Mouse (Mus musculus) midbrain, embryonic 16.5 days (tissue): Measurements from ENCODE around the gene Psmc6. TPM values are rescaled to one million over a fixed set of nuclear protein-coding genes. Genes with fewer than 3 reads are reported as not detected.

ENCODE experiments used
- ATAC-seq: fragments of 200-750 bp; cut with Nextera tagmentation; 2 replicates; pipeline ENCODE4 v1.8.0; 2017; ENCODE audit warnings: moderate TSS enrichment
- H3K27ac ChIP-seq: fragments of 300-500 bp; sonication (generic); 2 replicates; pipeline ENCODE4 v1.5.1; 2014; ENCODE audit warnings: mild to moderate bottlenecking, low read length, mixed read lengths
- H3K27me3 ChIP-seq: fragments of 300-500 bp; sonication (generic); 2 replicates; pipeline ENCODE4 v1.6.1; 2014; ENCODE audit warnings: low read depth, low read length, mixed read lengths; ENCODE audit not compliant: control insufficient read depth, insufficient read depth
- H3K36me3 ChIP-seq: fragments of 300-500 bp; sonication (generic); 2 replicates; pipeline ENCODE4 v1.6.1; 2014; ENCODE audit warnings: mild to moderate bottlenecking, low read length, moderate library complexity, mixed read lengths; ENCODE audit not compliant: control insufficient read depth, insufficient read depth
- H3K4me1 ChIP-seq: fragments of 300-500 bp; sonication (generic); 2 replicates; pipeline ENCODE4 v1.6.1; 2014; ENCODE audit warnings: mild to moderate bottlenecking, low read length, mixed read lengths; ENCODE audit not compliant: control insufficient read depth, insufficient read depth
- H3K4me2 ChIP-seq: fragments of 300-500 bp; sonication (generic); 2 replicates; pipeline ENCODE4 v1.6.1; 2014; ENCODE audit warnings: mild to moderate bottlenecking, low read length, mixed read lengths
- H3K4me3 ChIP-seq: fragments of 300-500 bp; sonication (generic); 2 replicates; pipeline ENCODE4 v1.5.1; 2014; ENCODE audit warnings: low read depth, mild to moderate bottlenecking, low read length, moderate library complexity, mixed read lengths
- H3K9ac ChIP-seq: fragments of 300-500 bp; sonication (generic); 2 replicates; pipeline ENCODE4 v1.6.1; 2014; ENCODE audit warnings: low read depth, low read length, mixed read lengths
- H3K9me3 ChIP-seq: fragments of 300-500 bp; sonication (generic); replicated peaks from 2 replicates; pipeline ENCODE4 v1.6.1; 2014; ENCODE audit warnings: mild to moderate bottlenecking, low read length, mixed read lengths; ENCODE audit not compliant: control insufficient read depth, poor library complexity, severe bottlenecking
- WGBS: fragments of 180-500 bp; shearing (Covaris S2); extraction: QIAGEN DNeasy Blood & Tissue Kit; methylation state at CpG from one replicate; pipeline ENCODE4 v1.1.7; 2014; 5-methylcytosine and 5-hydroxymethylcytosine counted together
- polyA plus RNA-seq: library from polyadenylated mRNA; unstranded; fragments of >200 nt; fragmentation: Nextera tagmentation; extraction: Ambion mirVana; gene quantifications from 2 replicates; pipeline ENCODE4 v1.2.1, GENCODE M21; 2015

Psmc6 gene
- polyA plus RNA-seq, 1 experiment from 2014 or later, result 153 TPM

DNA sequence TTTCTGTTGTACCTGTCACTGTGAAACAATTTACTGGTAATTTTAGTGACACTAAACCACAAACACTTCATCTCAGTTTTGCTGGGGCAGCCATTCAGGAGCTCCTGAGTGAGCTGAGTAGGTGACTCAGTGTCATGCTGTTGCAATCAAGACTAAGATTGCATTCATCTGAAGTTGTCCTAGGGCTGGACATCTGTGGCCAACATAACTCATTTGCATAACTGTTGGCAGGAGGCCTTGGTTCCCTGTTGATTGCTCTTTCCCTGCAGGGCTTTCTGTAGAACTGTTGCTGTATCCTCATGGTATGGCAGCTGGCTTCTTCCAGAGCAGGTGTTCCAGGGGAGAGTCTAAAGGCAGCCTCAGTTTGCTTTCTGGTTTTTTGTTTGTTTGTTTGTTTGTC, 4.1 kb upstream of the Psmc6 start:
- no peak overlapping the region for H3K4me3 ChIP-seq
- no peak overlapping the region for H3K4me2 ChIP-seq
- H3K9ac ChIP-seq, result no peak overlapping the region
- no peak overlapping the region for H3K27ac ChIP-seq
- no peaks in the 10 kb centered on the region for H3K36me3 ChIP-seq
- no peaks in the 10 kb centered on the region for H3K4me1 ChIP-seq
- no peak for ATAC-seq
- H3K27me3 ChIP-seq, result no peaks in the 10 kb centered on the region
- H3K9me3 ChIP-seq, result no peaks in the 10 kb centered on the region

DNA sequence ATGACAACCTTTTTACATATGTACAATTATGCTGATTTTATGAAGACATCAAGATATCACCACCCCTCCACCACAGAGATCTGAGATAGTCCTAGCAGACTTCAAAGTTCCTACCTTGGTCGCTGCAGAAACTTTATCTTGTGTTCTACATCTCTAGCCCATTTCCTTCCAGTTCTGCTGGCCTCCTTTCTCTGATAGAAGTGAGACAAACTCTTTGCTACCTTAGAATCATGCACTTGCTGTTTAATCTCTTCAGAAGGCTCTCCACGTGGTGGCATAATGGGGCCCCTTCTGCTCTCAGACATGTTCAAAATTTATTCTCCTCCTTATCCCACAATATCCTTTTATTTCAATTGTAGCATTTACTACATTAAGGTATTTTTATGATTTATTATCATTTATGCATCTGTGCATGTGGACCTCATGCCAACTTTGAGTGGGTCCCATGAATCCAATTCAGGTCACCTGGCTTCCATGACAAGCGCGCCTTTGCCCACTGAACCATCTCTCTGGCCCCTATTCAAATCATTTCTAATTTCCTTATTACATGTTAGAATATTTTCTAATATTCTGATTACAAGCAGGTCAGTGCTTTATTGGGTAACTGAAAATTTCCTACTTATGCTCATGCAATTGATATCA, 1.4 kb upstream of the Psmc6 start:
- H3K9me3 ChIP-seq, result no peaks in the 10 kb centered on the region
- 88% methylated on average over 4 of the region's 4 CpGs for WGBS
- no peaks in the 10 kb centered on the region for H3K27me3 ChIP-seq
- H3K4me2 ChIP-seq, result no peak overlapping the region
- H3K27ac ChIP-seq, result no peak overlapping the region
- ATAC-seq, result no peak
- H3K36me3 ChIP-seq, result peaks cover 9% of the 10 kb centered on the region
- H3K4me3 ChIP-seq, result no peak overlapping the region
- peaks cover 9% of the 10 kb centered on the region for H3K4me1 ChIP-seq
- H3K9ac ChIP-seq, result no peak overlapping the region

DNA sequence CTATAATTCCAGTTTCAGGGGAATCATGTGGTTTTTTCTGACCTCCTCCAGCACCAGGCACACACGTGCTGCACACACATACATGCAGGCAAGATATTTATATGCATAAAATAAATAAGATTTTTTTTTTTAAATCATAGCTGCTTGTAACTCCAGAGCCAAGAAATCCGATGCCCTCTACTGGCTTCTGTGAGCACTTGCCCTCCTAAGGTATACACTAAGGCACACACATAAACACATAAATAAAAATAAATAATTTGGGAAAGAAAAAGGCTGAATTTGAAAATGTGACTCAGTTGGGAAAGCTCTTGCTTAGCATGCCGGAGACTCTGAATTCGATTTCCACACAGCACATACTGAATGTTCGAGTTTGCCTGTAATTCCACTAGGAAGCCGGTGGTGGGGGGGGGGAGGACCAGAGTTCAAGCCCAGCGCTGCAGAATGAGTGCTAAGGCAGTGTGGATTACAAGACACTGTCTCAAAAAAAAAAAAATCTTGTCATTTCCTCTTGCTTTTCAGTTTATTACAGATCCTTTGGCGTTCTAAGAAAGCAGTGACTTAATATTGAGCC, 485 bp upstream of the Psmc6 start:
- Histone ChIP-seq H3K4me1 (peaks cover 9% of the 10 kb centered on the region), H3K9ac (peak overlapping the region; percentile 88), H3K4me2 (peak overlapping the region; percentile 51), H3K27ac (peak overlapping the region; percentile 63), H3K27me3 (no peaks in the 10 kb centered on the region), H3K4me3 (peak overlapping the region; percentile 98), H3K9me3 (no peaks in the 10 kb centered on the region), H3K36me3 (peaks cover 9% of the 10 kb centered on the region)
- peak; percentile 47 for ATAC-seq
- WGBS, result 13% methylated on average over 8 of the region's 8 CpGs

DNA sequence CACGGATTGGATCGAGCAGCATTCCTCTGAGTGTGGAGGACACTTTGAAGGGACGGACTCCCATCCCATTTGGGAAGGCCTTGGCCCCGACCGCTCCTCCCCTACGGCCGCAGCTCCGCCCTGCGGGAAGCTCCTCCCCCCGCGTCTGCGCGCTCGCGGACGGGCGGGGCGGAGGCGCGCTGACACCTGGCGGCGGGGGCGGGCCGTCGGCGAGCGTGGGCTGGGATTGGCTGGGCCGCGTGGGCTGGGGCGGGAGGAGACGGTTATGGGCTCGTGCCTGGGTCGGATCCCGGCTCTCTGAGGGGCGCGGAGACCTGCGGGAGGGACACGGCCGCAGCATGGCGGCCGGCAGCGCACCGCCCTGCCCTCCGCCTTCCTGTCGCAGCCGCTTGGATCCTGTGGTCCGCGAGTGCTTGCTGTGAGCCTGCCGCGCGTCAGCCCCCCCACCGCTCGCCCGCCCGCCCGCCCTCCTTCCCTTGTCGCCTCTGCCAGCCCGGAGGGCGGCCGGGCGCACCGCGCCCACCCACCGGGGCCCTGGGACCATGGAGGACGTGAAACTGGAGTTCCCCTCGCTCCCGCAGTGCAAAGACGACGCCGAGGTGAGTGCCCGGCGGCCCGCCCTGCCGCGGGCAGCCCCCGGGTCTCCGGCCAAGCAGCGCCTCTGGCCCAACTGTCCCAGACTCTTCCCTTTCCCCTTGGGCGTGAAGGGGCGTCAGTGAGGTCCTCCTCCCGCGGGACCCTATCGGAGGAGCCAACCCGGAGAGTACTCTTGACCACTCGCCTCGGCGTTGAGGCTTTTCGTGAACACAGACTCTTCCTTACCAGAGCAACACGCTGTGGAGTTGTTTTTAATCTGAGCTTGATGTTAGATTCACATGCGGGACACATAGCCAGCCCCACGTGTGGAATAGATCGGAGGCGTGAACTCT, 21.6 kb downstream of the Psmc6 start, which contains the start of gene Styx:
Gene Styx (plus strand): TSS at position 163 of the 929 bp plus-strand sequence.
- under 1% methylated on average over 63 of the region's 93 CpGs for WGBS
- no peaks in the 10 kb centered on the region for H3K27me3 ChIP-seq
- H3K9me3 ChIP-seq, result no peaks in the 10 kb centered on the region
- H3K4me1 ChIP-seq, result peaks cover 16% of the 10 kb centered on the region
- peak within 1 kb of the TSS; percentile 68 for H3K27ac ChIP-seq
- H3K4me3 ChIP-seq, result peak within 1 kb of the TSS; percentile 86
- H3K9ac ChIP-seq, result peak within 1 kb of the TSS; percentile 79
- peak within 1 kb of the TSS; percentile 76 for H3K4me2 ChIP-seq
- peaks cover 12% of the 10 kb centered on the region for H3K36me3 ChIP-seq
- ATAC-seq, result peak; percentile 99

DNA sequence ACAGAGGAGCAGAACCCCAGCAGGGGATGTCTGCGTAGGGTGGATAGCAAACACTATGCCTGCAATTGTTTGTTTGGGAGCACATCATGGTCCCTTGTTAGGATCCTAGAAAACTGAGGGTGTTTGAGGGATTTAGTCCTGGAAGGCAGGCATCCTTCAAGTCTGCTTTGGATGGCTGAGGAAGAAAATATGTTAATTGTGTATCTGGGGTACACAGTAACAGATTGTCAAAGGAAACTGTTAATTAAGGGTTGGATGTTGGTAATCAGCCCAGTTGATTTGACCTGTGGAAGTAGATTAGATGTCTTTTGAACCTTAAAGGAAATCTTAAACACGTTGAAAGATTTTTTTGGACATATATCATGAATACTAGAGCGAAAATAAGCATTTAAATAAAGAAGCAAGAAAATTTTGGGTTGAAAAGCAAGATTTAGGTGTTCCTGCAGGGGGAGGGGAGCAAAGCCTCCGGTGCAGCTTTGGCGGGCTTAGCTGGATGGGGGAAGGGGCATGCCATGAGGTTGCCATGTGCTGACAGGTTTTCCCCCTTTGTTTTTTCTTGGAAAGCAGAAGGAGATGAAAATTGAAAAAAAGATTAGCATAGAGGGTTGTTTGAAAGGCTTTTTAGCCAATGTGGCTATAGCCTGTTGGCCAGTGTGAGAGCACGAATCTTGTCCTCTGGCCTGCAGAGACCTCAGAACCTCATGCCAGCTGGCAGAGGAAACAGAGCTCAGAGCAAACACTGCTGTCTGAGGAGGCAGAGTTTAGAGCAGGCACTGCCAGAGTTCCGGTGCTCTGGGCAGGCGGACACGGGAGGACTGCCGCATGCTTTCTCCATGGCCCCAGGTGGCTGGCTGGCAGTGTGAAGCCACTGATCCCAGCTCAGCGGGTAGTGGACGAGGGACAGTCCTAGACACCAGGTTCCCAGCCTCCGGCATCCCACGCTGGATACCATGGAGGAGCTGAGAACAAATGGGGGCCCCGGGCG, 34.9 kb downstream of the Psmc6 start:
- WGBS, result 59% methylated on average over 16 of the region's 16 CpGs
- no peaks in the 10 kb centered on the region for H3K27me3 ChIP-seq
- no peak overlapping the region for H3K9ac ChIP-seq
- no peak overlapping the region for H3K27ac ChIP-seq
- H3K9me3 ChIP-seq, result no peaks in the 10 kb centered on the region
- peak; percentile 78 for ATAC-seq
- H3K4me3 ChIP-seq, result no peak overlapping the region
- H3K36me3 ChIP-seq, result peaks cover 8% of the 10 kb centered on the region
- no peak overlapping the region for H3K4me2 ChIP-seq
- H3K4me1 ChIP-seq, result no peaks in the 10 kb centered on the region

DNA sequence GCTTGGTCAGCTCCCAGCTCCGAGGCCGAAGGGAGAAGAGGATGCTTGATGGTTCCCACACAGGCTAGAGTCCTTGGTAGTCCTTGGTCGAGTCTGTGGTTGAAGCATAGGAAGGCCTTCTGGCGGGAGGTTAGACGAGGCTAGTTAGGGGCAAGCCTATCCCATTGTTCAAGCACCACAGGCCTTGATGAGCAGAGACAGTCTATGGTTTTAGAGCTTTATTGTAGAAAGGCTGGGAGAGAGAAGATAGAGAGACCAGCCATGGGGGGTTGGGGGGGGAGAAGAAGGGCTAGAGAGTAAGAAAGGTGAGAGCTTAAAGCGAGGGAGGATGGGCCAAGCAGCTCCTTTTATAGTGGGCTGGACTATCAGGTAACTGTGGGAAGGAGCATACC, 35.6 kb downstream of the Psmc6 start:
- no peak overlapping the region for H3K27ac ChIP-seq
- peaks cover 13% of the 10 kb centered on the region for H3K36me3 ChIP-seq
- no peak overlapping the region for H3K9ac ChIP-seq
- 86% methylated on average over 6 of the region's 6 CpGs for WGBS
- H3K4me2 ChIP-seq, result no peak overlapping the region
- H3K27me3 ChIP-seq, result no peaks in the 10 kb centered on the region
- ATAC-seq, result no peak
- no peak overlapping the region for H3K4me3 ChIP-seq
- no peaks in the 10 kb centered on the region for H3K9me3 ChIP-seq
- H3K4me1 ChIP-seq, result no peaks in the 10 kb centered on the region

DNA sequence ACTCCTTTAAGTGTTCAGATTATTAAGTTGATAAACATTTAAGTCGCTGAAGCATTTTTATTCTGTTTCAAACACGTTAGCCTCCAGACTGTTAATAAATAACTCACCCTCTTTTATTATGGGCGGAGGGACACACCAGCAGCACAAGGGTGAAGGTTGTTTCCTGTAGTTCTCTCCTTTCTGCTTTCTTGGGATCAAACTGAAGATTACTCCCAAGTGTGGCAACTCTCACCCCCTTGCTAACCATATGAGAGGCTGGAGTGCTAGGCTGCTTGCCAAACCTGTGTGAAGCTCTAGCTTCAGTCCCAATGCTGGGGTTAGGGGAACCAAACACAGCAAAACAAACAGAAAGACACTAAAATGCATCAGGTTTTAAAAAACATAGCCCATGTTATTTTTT, 49.2 kb downstream of the Psmc6 start:
- Histone ChIP-seq H3K27ac (no peak overlapping the region), H3K4me1 (no peaks in the 10 kb centered on the region), H3K9ac (no peak overlapping the region), H3K27me3 (no peaks in the 10 kb centered on the region), H3K4me3 (no peak overlapping the region), H3K36me3 (peaks cover 9% of the 10 kb centered on the region; the same call in 1 of the 2 replicates), H3K4me2 (no peak overlapping the region), H3K9me3 (no peaks in the 10 kb centered on the region)
- no peak for ATAC-seq
- 95% methylated on average over 3 of the region's 3 CpGs for whole genome bisulfite sequencing

DNA sequence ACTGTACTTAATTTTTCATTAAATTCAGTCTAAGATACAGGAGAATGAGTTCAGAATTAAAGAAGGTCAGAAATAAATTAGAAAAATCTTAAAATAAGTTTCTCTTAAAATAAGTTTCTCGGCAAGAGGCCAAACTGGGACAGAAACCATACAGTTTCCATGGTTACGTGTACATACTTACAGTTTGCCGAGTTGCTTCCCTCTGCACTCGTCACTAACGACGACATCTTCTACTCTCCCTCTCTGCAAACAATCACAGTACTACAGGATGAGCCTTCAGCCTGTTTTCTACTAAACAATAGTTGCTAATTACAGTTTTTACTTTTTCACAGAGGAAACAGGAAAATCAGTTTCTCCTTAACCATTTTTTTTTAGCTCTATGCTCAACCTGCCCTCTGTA, 51.2 kb downstream of the Psmc6 start:
- Histone ChIP-seq H3K4me2 (no peak overlapping the region), H3K27me3 (no peaks in the 10 kb centered on the region), H3K27ac (no peak overlapping the region), H3K4me1 (no peaks in the 10 kb centered on the region), H3K9me3 (no peaks in the 10 kb centered on the region), H3K9ac (no peak overlapping the region), H3K4me3 (no peak overlapping the region), H3K36me3 (peaks cover 9% of the 10 kb centered on the region; the same call in 1 of the 2 replicates)
- no peak for ATAC-seq
- WGBS, result 85% methylated on average over 6 of the region's 6 CpGs
